Mouse (Mus musculus): Measurements from ENCODE around the gene Cmas.

GRCm38 (mm10) chr6:142795655-142796441, 39.4 kb downstream of the Cmas start:
- no peak for TF ChIP-seq POLR2A (IDR thresholded peaks at IDR 0.05; ENCODE audit: borderline replicate concordance, extremely low read depth, insufficient read depth, insufficient read length, poor library complexity, severe bottlenecking)
- no peak for TF ChIP-seq CTCF (IDR thresholded peaks at IDR 0.05; ENCODE audit: borderline replicate concordance, extremely low read depth, insufficient read depth, insufficient read length)
